Mouse (Mus musculus) MEL (cell line): Measurements from ENCODE around the gene Hist1h1c. TPM values are rescaled to one million over a fixed set of nuclear protein-coding genes. Genes with fewer than 3 reads are reported as not detected.

Experiments used
- DNase-seq: peaks from one replicate; pipeline ENCODE4 v3.0.0; 2011; ENCODE audit warnings: low read depth, low spot score
- H3K27ac ChIP-seq: 2 replicates; pipeline ENCODE4 v1.5.1; 2012; ENCODE audit warnings: low read depth, mild to moderate bottlenecking, control low read depth, low read length, moderate library complexity; ENCODE audit not compliant: control insufficient read depth
- H3K27me3 ChIP-seq, 2 experiments: fragments of 150-350 bp in 1 of 2; sonication (generic) in 1 of 2; 2 replicates each; pipeline ENCODE4 v1.6.1; 2012; ENCODE audit warnings: low read length in 2 of 2, mild to moderate bottlenecking in 2 of 2, improper control_type of control experiment in 1 of 2, moderate library complexity in 1 of 2; ENCODE audit not compliant: insufficient read depth in 2 of 2, control insufficient read depth in 1 of 2
- H3K36me3 ChIP-seq, 2 experiments: 2 replicates each; pipeline ENCODE4 v1.6.1; 2012 to 2014; ENCODE audit warnings: low read length in 2 of 2, improper control_type of control experiment in 1 of 2, inconsistent platforms in 1 of 2, mild to moderate bottlenecking in 1 of 2; ENCODE audit not compliant: insufficient read depth in 2 of 2, control insufficient read depth in 1 of 2
- H3K4me1 ChIP-seq, 2 experiments: fragments of 150-350 bp in 1 of 2; sonication (generic) in 1 of 2; 2 replicates each; pipeline ENCODE4 v1.6.1; 2012; ENCODE audit warnings: low read length in 2 of 2, improper control_type of control experiment in 1 of 2, mild to moderate bottlenecking in 1 of 2; ENCODE audit not compliant: insufficient read depth in 2 of 2, control insufficient read depth in 1 of 2
- H3K4me3 ChIP-seq, 2 experiments: fragments of 150-350 bp in 1 of 2; sonication (generic) in 1 of 2; 2 replicates each; pipeline ENCODE4 v1.5.1; 2012; ENCODE audit warnings: low read depth in 2 of 2, low read length in 2 of 2, mild to moderate bottlenecking in 2 of 2, moderate library complexity in 2 of 2, control low read depth in 1 of 2, improper control_type of control experiment in 1 of 2; ENCODE audit not compliant: control insufficient read depth in 1 of 2, insufficient read depth in 1 of 2
- H3K79me2 ChIP-seq: 2 replicates; pipeline ENCODE4 v1.6.1; 2012; ENCODE audit warnings: mild to moderate bottlenecking, low read length, moderate library complexity; ENCODE audit not compliant: control insufficient read depth, poor library complexity, insufficient read depth
- H3K9ac ChIP-seq: 2 replicates; pipeline ENCODE4 v1.6.1; 2012; ENCODE audit warnings: low read depth, mild to moderate bottlenecking, control low read depth, low read length, moderate library complexity; ENCODE audit not compliant: control insufficient read depth, poor library complexity, severe bottlenecking
- H3K9me3 ChIP-seq: fragments of 150-350 bp; sonication (generic); replicated peaks from 2 replicates; pipeline ENCODE4 v1.6.1; 2012; ENCODE audit warnings: mild to moderate bottlenecking, low read length, improper control_type of control experiment, moderate library complexity; ENCODE audit not compliant: insufficient read depth
- CHD2 ChIP-seq: IDR thresholded peaks from 2 replicates; pipeline ENCODE4 v1.6.1; 2011; ENCODE audit warnings: low read length, improper control_type of control experiment
- CTCF ChIP-seq, 3 experiments: IDR thresholded peaks in 2 of 3; conservative IDR thresholded peaks in 1 of 3; 2 replicates each; pipeline ENCODE4 v1.5.1; 2011 to 2012; ENCODE audit warnings: low read length in 3 of 3, low read depth in 2 of 3, mild to moderate bottlenecking in 2 of 3, improper control_type of control experiment in 1 of 3, inconsistent platforms in 1 of 3, mixed read lengths in 1 of 3, moderate library complexity in 1 of 3; ENCODE audit not compliant: control insufficient read depth in 1 of 3, insufficient read depth in 1 of 3, poor library complexity in 1 of 3, severe bottlenecking in 1 of 3
- MYC ChIP-seq: IDR thresholded peaks from 2 replicates; pipeline ENCODE4 v1.6.1; 2011; ENCODE audit warnings: low read depth, mild to moderate bottlenecking, low read length, improper control_type of control experiment, moderate library complexity
- POLR2A ChIP-seq, 2 experiments: IDR thresholded peaks; 2 replicates each; pipeline ENCODE4 v1.6.1; 2011 to 2012; ENCODE audit warnings: low read length in 2 of 2, mild to moderate bottlenecking in 2 of 2, control low read depth in 1 of 2, improper control_type of control experiment in 1 of 2, low read depth in 1 of 2, moderate library complexity in 1 of 2; ENCODE audit not compliant: control insufficient read depth in 1 of 2, insufficient read depth in 1 of 2, poor library complexity in 1 of 2
- POLR2AphosphoS5 ChIP-seq: IDR thresholded peaks from 2 replicates; pipeline ENCODE4 v1.6.1; 2012; ENCODE audit warnings: low read depth, borderline replicate concordance, mild to moderate bottlenecking, inconsistent platforms, low read length, moderate library complexity, mixed read lengths
- TAL1 ChIP-seq: IDR thresholded peaks from 2 replicates; pipeline ENCODE4 v1.6.1; 2012; ENCODE audit warnings: mild to moderate bottlenecking, inconsistent platforms, low read length, moderate library complexity, mixed read lengths
- TBP ChIP-seq: IDR thresholded peaks from 2 replicates; pipeline ENCODE4 v1.8.0; 2011; ENCODE audit warnings: low read depth, low read length, improper control_type of control experiment
- UBTF ChIP-seq: IDR thresholded peaks from 2 replicates; pipeline ENCODE4 v1.6.1; 2012; ENCODE audit warnings: low read depth, mild to moderate bottlenecking, inconsistent platforms, low read length, improper control_type of control experiment, moderate library complexity, borderline replicate concordance; ENCODE audit not compliant: insufficient read depth
- ZC3H11A ChIP-seq: IDR thresholded peaks from 2 replicates; pipeline ENCODE4 v1.6.1; 2012; ENCODE audit warnings: low read depth, mild to moderate bottlenecking, inconsistent platforms, low read length, improper control_type of control experiment
- ZMIZ1 ChIP-seq: IDR thresholded peaks from 2 replicates; pipeline ENCODE4 v1.6.1; 2012; ENCODE audit warnings: low read depth, mild to moderate bottlenecking, inconsistent platforms, low read length, improper control_type of control experiment, moderate library complexity
- polyA plus RNA-seq, 2 experiments: library from polyadenylated mRNA; stranded (reverse) in 1 of 2; unstranded in 1 of 2; fragments of >175 nt in 1 of 2; fragments of >200 nt in 1 of 2; gene quantifications; 2 replicates each; pipeline versions ENCODE4 v1.2.1 to v1.2.4; 2012; ENCODE audit warnings: low replicate concordance in 2 of 2, low read depth in 1 of 2; ENCODE audit not compliant: insufficient read length in 2 of 2, insufficient read depth in 1 of 2, missing spikeins in 1 of 2
- total RNA-seq: library from RNA; depleted of rRNA; stranded (reverse); fragments of 300-350 nt; gene quantifications from 2 replicates; pipeline ENCODE4 v1.2.3, GENCODE M21; 2012

Gene Hist1h1c
- total and polyA plus RNA-seq, 3 experiments: 3.8 to 348 TPM; not detected in 1

DNA sequence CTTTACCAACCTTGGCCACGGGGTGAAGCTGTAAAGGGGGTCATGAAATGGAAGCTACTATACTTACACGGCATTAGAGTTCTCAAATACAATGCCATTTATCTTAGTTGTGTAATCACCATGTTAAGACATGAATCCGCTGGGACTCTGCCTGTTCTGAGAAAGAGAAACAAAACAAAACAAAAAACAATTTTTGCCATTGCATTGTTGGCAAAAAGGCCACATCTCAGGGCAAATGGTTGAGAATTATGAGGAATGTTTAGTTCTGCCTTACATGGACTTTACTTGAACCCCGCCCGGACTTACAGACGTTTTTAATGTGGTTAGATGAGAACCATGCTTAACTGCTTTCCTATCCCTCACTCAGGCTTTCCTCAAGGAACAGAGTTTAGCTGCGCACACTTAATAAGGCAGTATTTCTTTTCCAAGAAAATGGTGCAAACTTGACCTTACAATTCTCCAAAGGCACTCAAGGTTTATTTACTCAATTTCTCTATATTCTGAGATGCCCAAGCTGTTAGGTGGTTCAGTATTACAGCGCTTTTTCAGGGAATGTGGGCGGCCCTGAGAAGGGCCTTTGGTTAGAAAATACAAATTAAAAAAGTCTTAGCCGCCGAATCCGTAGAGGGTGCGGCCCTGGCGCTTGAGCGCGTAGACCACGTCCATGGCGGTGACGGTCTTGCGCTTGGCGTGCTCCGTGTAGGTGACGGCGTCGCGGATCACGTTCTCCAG, 21.8 kb downstream of the Hist1h1c start:
- H3K79me2 ChIP-seq: no peaks in the 10 kb centered on the region; the same call in 1 of the 2 replicates
- DNase-seq: peak; percentile 90
- peaks cover 0 to 16% of the 10 kb centered on the region in 2 experiments; a peak in 2 of 4 replicates for H3K4me1 ChIP-seq
- H3K27me3 ChIP-seq: no peaks in the 10 kb centered on the region
- peak overlapping the region; percentile 97 for H3K27ac ChIP-seq
- TF ChIP-seq CHD2 (no peak), POLR2A (IDR thresholded peaks at IDR 0.05; ENCODE audit: control insufficient read depth in 1 of 2, insufficient read depth in 1 of 2, low read depth in 1 of 2, low read length in 2 of 2, poor library complexity in 1 of 2) (peak; percentile 82 to 92; a peak in 3 of 4 replicates), CTCF (IDR thresholded peaks at IDR 0.05 in 2 of 3, conservative IDR thresholded peaks at IDR 0.05 in 1 of 3; ENCODE audit: control insufficient read depth in 1 of 3, insufficient read depth in 1 of 3, low read depth in 2 of 3, low read length in 3 of 3, poor library complexity in 1 of 3, severe bottlenecking in 1 of 3) (peak in 1 of 3 experiments; percentile 6; a peak in 1 of 6 replicates), POLR2AphosphoS5 (peak; percentile 94; the same call in 1 of the 2 replicates), MYC (no peak), TBP (0 out of 2 replicates have a peak, but pooled peaks have one; percentile 11)
- TF ChIP-seq, all 39 proteins: peak for 4
- Histone ChIP-seq H3K9ac (peak overlapping the region; percentile 81), H3K36me3 (peaks cover 0 to 42% of the 10 kb centered on the region in 2 experiments; a peak in 2 of 4 replicates), H3K4me3 (peak overlapping the region; percentile 1 to 27; a peak in 3 of 4 replicates), H3K9me3 (no peaks in the 10 kb centered on the region)

DNA sequence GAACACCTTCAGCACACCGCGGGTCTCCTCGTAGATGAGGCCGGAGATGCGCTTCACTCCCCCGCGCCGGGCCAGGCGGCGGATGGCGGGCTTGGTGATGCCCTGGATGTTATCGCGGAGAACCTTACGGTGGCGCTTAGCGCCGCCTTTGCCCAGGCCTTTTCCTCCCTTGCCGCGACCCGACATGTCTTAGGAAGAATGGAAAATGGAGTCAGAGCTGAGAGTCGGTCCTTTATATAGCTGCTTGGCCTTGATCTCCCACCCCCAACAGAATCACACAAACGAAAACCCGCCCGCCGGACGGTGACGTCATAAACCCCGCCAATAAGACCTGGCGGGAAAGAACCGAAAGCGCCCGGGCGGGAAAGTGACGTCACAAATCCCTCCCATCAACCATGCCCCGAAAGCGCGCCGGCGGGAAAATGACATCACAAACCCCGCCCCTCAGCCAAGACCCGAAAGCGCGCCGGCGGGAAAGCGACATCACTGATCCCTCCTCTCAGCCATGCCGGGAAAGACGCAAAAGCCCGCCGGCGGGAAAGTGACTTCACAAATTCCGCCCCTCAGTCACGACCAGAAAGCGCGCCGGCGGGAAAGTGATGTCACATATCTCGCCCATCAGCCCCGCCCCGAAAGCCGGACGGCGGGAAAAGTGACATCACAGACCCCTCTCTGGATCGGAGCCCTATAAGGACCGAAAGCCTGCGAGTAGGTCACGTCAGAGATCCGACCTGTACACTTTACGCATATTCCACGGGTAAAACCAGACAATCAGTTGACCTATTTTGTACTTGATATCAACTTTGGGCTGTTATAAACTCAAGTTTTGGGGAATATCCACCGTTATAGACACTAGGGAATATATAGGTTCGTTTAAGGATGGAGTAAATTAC, 22.6 kb downstream of the Hist1h1c start, which contains the start of gene Hist1h4a:
TSS of gene Hist1h4a (minus strand) at position 259 of the 893 bp plus-strand sequence.
- H3K79me2 ChIP-seq: no peaks in the 10 kb centered on the region; the same call in 1 of the 2 replicates
- H3K27ac ChIP-seq: peak within 1 kb of the TSS; percentile 97
- peak within 1 kb of the TSS; percentile 81 for H3K9ac ChIP-seq
- H3K4me3 ChIP-seq: peak within 1 kb of the TSS; percentile 1 to 27; a peak in 3 of 4 replicates
- H3K27me3 ChIP-seq: no peaks in the 10 kb centered on the region
- DNase-seq: peak; percentile 98
- H3K9me3 ChIP-seq: no peaks in the 10 kb centered on the region
- peaks cover 0 to 13% of the 10 kb centered on the region in 2 experiments; a peak in 1 of 4 replicates for H3K4me1 ChIP-seq
- peaks cover 0 to 37% of the 10 kb centered on the region in 2 experiments; a peak in 2 of 4 replicates for H3K36me3 ChIP-seq
- TF ChIP-seq UBTF (peak; percentile 92; the same call in 1 of the 2 replicates), POLR2AphosphoS5 (peak; percentile 98; the same call in 1 of the 2 replicates), ZC3H11A (no peak), TBP (peak; percentile 99), CTCF (IDR thresholded peaks at IDR 0.05 in 2 of 3, conservative IDR thresholded peaks at IDR 0.05 in 1 of 3; ENCODE audit: control insufficient read depth in 1 of 3, insufficient read depth in 1 of 3, low read depth in 2 of 3, low read length in 3 of 3, poor library complexity in 1 of 3, severe bottlenecking in 1 of 3) (no peak), POLR2A (IDR thresholded peaks at IDR 0.05; ENCODE audit: control insufficient read depth in 1 of 2, insufficient read depth in 1 of 2, low read depth in 1 of 2, low read length in 2 of 2, poor library complexity in 1 of 2) (peak; percentile 71 to 97; a peak in 3 of 4 replicates), ZMIZ1 (no peak), TAL1 (no peak)
